Mouse (Mus musculus): Measurements from ENCODE around the gene Ccdc13. TPM values are rescaled to one million over a fixed set of nuclear protein-coding genes. Genes with fewer than 3 reads are reported as not detected.

The Ccdc13 gene
- polyA plus RNA-seq, 1 experiment: not detected

DNA sequence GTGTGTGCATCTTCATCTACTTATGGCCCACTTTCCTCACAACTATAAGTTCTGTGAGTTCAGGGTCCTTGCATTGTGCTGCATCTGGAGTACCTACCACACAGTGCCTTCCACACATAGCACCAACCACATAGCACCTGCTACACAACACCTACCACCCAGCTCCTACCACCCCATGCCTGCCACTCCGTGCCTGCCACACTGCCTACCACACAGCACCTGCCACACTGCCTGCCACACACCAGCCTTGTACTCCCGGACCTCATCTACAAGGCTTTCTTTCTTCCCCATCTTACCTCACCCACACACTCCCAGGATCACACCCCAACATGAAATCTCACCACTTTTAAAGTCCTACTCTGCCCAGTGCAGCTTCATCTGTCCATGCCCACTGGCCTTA is 52.9 kb downstream of the Ccdc13 start:
- Histone ChIP-seq H3K4me3 (replicated peaks; ENCODE audit: control insufficient read depth, low read depth, low read length) (no peak overlapping the region), H3K27ac (ENCODE audit: control insufficient read depth, insufficient read depth, low read depth, low read length, poor library complexity) (no peak overlapping the region), H3K4me1 (ENCODE audit: control insufficient read depth, insufficient read depth, low read length) (no peaks in the 10 kb centered on the region)
- no peak for TF ChIP-seq CTCF (IDR thresholded peaks at IDR 0.05; ENCODE audit: control insufficient read depth, insufficient read depth, low read length)
- no peak for TF ChIP-seq POLR2A (IDR thresholded peaks at IDR 0.05; ENCODE audit: borderline replicate concordance, control insufficient read depth, low read depth, low read length)
- 67% methylated on average over 2 of the region's 2 CpGs for WGBS

DNA sequence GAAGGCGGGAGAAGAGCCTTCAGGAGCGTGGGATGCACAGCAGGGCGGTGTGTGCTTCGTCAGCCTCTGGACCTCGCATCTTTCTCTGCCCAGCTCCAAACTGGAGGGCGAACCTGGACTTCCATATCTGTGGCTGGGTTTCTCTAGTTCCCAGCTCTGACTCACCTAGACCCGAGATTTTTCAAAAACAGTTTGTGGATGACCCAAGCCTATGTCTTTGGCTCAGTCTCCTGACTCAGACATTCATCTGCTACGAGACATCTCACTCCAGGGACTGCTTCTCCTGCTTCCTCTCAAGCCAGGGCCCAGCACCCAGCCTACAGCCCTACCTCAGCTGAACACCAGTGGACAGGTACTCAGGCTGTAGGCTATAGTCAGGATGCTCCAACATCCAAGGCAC is 54.0 kb downstream of the Ccdc13 start:
- TF ChIP-seq POLR2A (IDR thresholded peaks at IDR 0.05; ENCODE audit: borderline replicate concordance, control insufficient read depth, low read depth, low read length): no peak
- no peak for TF ChIP-seq CTCF (IDR thresholded peaks at IDR 0.05; ENCODE audit: control insufficient read depth, insufficient read depth, low read length)
- no peak overlapping the region for H3K4me3 ChIP-seq (replicated peaks; ENCODE audit: control insufficient read depth, low read depth, low read length)
- H3K27ac ChIP-seq (ENCODE audit: control insufficient read depth, insufficient read depth, low read depth, low read length, poor library complexity): no peak overlapping the region
- H3K4me1 ChIP-seq (ENCODE audit: control insufficient read depth, insufficient read depth, low read length): no peaks in the 10 kb centered on the region
- WGBS: 73% methylated on average over 8 of the region's 8 CpGs

DNA sequence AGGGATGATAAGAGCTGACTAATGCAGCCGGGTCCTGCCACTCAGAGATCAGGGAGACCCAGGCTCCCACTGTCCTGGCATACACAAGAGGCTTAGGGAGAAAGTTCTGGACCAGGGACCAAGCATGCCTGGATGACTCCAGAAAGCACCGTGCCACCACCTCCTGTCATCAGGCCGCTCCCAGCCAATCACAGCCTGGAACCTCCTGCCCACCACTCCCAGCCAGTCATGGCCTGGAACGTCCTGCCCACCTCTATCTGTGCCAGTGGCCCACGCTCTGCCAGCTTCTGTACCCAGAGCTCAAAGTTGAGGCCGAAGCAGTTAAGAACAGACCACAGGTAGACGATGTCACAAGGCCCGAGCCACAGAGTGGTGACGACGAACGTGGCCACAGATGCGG is 54.5 kb downstream of the Ccdc13 start:
- Histone ChIP-seq H3K4me1 (ENCODE audit: control insufficient read depth, insufficient read depth, low read length) (no peaks in the 10 kb centered on the region), H3K4me3 (replicated peaks; ENCODE audit: control insufficient read depth, low read depth, low read length) (no peak overlapping the region), H3K27ac (ENCODE audit: control insufficient read depth, insufficient read depth, low read depth, low read length, poor library complexity) (no peak overlapping the region)
- 74% methylated on average over 12 of the region's 12 CpGs for WGBS
- TF ChIP-seq POLR2A (IDR thresholded peaks at IDR 0.05; ENCODE audit: borderline replicate concordance, control insufficient read depth, low read depth, low read length) (no peak), CTCF (IDR thresholded peaks at IDR 0.05; ENCODE audit: control insufficient read depth, insufficient read depth, low read length) (no peak)

DNA sequence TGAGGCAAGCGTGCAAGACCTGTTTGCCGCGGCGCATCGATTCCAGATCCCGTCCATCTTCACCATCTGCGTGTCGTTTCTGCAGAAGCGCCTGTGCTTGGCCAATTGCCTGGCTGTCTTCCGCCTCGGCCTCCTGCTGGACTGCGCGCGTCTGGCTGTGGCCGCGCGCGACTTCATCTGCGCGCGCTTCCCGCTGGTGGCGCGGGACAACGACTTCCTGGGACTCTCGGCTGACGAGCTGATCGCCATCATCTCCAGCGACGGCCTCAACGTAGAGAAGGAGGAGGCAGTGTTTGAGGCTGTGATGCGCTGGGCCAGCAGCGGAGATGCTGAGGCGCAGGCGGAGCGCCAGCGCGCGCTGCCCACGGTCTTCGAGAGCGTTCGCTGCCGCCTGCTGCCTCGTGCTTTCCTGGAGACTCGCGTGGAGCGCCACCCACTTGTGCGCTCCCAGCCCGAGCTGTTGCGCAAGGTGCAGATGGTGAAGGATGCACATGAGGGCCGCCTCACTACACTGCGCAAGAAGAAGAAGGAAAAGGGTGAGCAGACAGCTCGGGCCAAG is 61.1 kb downstream of the Ccdc13 start:
- 9% methylated on average over 54 of the region's 54 CpGs for WGBS
- H3K4me1 ChIP-seq (ENCODE audit: control insufficient read depth, insufficient read depth, low read length): no peaks in the 10 kb centered on the region; the same call in 1 of the 2 replicates
- H3K4me3 ChIP-seq (replicated peaks; ENCODE audit: control insufficient read depth, low read depth, low read length): no peak overlapping the region
- TF ChIP-seq POLR2A (IDR thresholded peaks at IDR 0.05; ENCODE audit: borderline replicate concordance, control insufficient read depth, low read depth, low read length) (no peak), CTCF (IDR thresholded peaks at IDR 0.05; ENCODE audit: control insufficient read depth, insufficient read depth, low read length) (no peak)
- no peak overlapping the region for H3K27ac ChIP-seq (ENCODE audit: control insufficient read depth, insufficient read depth, low read depth, low read length, poor library complexity)

DNA sequence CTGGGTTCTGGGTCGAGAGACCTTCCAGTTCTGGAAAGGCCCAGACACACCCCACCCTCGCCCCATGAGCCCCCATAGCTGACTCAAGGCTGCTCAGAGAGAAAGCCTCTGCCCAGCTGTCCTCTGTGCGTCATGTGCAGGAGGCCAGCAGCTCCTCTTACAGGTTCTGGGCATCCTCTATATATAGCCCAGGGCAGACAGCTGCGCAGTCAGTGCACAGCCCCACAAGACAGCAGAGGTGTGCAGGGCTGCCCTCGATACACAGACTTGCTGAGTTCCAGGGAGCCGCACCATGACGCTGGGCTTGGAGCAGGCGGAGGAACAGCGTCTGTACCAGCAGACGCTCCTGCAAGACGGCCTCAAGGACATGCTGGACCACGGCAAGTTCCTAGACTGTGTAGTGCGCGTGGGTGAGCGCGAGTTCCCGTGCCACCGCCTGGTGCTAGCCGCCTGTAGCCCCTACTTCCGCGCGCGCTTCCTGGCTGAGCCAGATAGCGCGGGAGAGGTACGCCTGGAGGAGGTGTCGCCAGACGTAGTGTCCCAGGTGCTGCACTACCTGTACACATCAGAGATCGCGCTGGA is 61.7 kb downstream of the Ccdc13 start, which contains the start of gene Klhl40:
TSS of gene Klhl40 (plus strand) at position 124 of the 582 bp plus-strand sequence.
- H3K4me3 ChIP-seq (replicated peaks; ENCODE audit: control insufficient read depth, low read depth, low read length): no peak within 1 kb of the TSS
- no peak within 1 kb of the TSS for H3K27ac ChIP-seq (ENCODE audit: control insufficient read depth, insufficient read depth, low read depth, low read length, poor library complexity)
- TF ChIP-seq POLR2A (IDR thresholded peaks at IDR 0.05; ENCODE audit: borderline replicate concordance, control insufficient read depth, low read depth, low read length): no peak
- TF ChIP-seq CTCF (IDR thresholded peaks at IDR 0.05; ENCODE audit: control insufficient read depth, insufficient read depth, low read length): no peak
- WGBS: 13% methylated on average over 30 of the region's 30 CpGs
- no peaks in the 10 kb centered on the region; the same call in 1 of the 2 replicates for H3K4me1 ChIP-seq (ENCODE audit: control insufficient read depth, insufficient read depth, low read length)

DNA sequence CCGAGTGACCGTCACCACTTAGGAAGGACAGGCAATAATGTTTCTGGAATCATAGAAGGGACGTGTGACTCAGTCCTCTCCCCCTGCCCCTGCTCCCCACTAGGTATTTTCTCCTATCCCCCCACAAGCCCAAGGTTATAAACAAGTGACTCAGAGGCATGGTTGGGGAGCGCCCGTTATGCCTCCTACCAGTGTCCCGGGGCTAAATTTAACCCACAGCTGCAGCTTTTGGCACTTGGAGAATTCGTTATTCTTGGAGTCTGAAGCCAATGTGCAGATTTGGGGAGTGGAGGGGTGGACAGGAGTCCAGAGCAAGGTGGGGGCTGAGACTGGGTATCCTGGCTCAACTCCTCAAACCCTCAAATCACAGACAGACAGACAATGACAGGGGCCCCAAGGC is 62.8 kb downstream of the Ccdc13 start:
- H3K4me3 ChIP-seq (replicated peaks; ENCODE audit: control insufficient read depth, low read depth, low read length): no peak overlapping the region
- WGBS: 74% methylated on average over 7 of the region's 7 CpGs
- H3K27ac ChIP-seq (ENCODE audit: control insufficient read depth, insufficient read depth, low read depth, low read length, poor library complexity): no peak overlapping the region
- no peak for TF ChIP-seq CTCF (IDR thresholded peaks at IDR 0.05; ENCODE audit: control insufficient read depth, insufficient read depth, low read length)
- TF ChIP-seq POLR2A (IDR thresholded peaks at IDR 0.05; ENCODE audit: borderline replicate concordance, control insufficient read depth, low read depth, low read length): no peak
- no peaks in the 10 kb centered on the region; the same call in 1 of the 2 replicates for H3K4me1 ChIP-seq (ENCODE audit: control insufficient read depth, insufficient read depth, low read length)

DNA sequence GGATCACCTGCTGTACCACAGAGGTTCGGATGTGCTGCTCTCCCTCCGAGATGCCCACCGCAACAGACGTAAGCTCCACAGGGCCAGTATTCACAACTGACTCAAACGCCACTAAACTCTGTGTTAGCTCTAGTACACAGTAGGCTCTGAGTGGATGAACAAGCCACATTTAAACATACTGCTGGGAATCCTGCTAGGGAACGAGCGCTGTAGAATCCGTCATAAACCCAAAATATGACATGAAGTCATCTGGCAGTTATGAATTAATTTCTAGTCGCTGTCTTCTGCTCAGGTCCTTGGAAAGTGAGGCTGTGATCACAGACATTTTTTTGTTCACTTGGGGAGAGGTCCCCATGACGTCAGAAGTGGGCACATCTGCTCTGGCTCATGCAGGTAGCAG is 63.3 kb downstream of the Ccdc13 start:
- Histone ChIP-seq H3K27ac (ENCODE audit: control insufficient read depth, insufficient read depth, low read depth, low read length, poor library complexity) (no peak overlapping the region), H3K4me3 (replicated peaks; ENCODE audit: control insufficient read depth, low read depth, low read length) (no peak overlapping the region), H3K4me1 (ENCODE audit: control insufficient read depth, insufficient read depth, low read length) (no peaks in the 10 kb centered on the region; the same call in 1 of the 2 replicates)
- 81% methylated on average over 10 of the region's 10 CpGs for whole genome bisulfite sequencing
- TF ChIP-seq CTCF (IDR thresholded peaks at IDR 0.05; ENCODE audit: control insufficient read depth, insufficient read depth, low read length) (no peak), POLR2A (IDR thresholded peaks at IDR 0.05; ENCODE audit: borderline replicate concordance, control insufficient read depth, low read depth, low read length) (no peak)

DNA sequence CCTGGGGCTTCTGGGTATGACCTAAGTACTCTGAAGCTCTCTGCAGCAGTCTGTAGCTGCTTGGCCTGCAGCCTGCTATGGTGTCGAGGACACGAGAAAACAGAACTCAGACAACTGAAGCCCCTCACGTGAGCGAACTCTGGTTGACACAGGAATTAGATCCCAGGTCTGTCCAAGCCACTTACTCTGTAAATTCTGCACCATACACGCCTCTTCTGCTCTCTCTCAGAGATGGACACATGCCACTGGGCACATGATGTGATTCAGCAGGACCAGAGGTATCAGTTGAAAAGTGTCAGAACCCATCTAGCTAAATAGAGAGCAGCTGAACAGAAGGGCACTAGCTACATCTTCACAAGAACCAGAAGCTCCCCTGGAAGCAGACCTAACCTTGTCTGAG is 66.8 kb downstream of the Ccdc13 start:
- TF ChIP-seq CTCF (IDR thresholded peaks at IDR 0.05; ENCODE audit: control insufficient read depth, insufficient read depth, low read length) (no peak), POLR2A (IDR thresholded peaks at IDR 0.05; ENCODE audit: borderline replicate concordance, control insufficient read depth, low read depth, low read length) (no peak)
- no peak overlapping the region for H3K4me3 ChIP-seq (replicated peaks; ENCODE audit: control insufficient read depth, low read depth, low read length)
- H3K27ac ChIP-seq (ENCODE audit: control insufficient read depth, insufficient read depth, low read depth, low read length, poor library complexity): no peak overlapping the region
- WGBS: 68% methylated on average over 5 of the region's 5 CpGs
- no peaks in the 10 kb centered on the region for H3K4me1 ChIP-seq (ENCODE audit: control insufficient read depth, insufficient read depth, low read length)

All from bone marrow, adult 2 months (tissue).